Mouse (Mus musculus) stomach, embryonic 16.5 days (tissue): ENCODE results near the gene Slc27a5. TPM values are rescaled to one million over a fixed set of nuclear protein-coding genes. Genes with fewer than 3 reads are reported as not detected.
A peak's percentile ranks its signal among the peaks of the same experiment; 100 is the strongest.

Experiments used
- ATAC-seq: fragments of 200-750 bp; cut with Nextera tagmentation; 2 replicates; pipeline ENCODE4 v1.8.0; 2017; ENCODE audit warnings: moderate number of reproducible peaks, moderate TSS enrichment; ENCODE audit not compliant: insufficient read depth, low FRiP score
- H3K27ac ChIP-seq: fragments of 300-500 bp; sonication (generic); 2 replicates; pipeline ENCODE4 v1.5.1; 2014; ENCODE audit warnings: low read length
- H3K27me3 ChIP-seq: fragments of 300-500 bp; sonication (generic); 2 replicates; pipeline ENCODE4 v1.6.1; 2014; ENCODE audit warnings: low read length, control low read depth, mixed read lengths; ENCODE audit not compliant: control insufficient read depth, insufficient read depth
- H3K36me3 ChIP-seq: fragments of 300-500 bp; sonication (generic); 2 replicates; pipeline ENCODE4 v1.6.1; 2014; ENCODE audit warnings: low read length; ENCODE audit not compliant: control insufficient read depth, insufficient read depth
- H3K4me1 ChIP-seq: fragments of 300-500 bp; sonication (generic); 2 replicates; pipeline ENCODE4 v1.6.1; 2014; ENCODE audit warnings: low read length, control low read depth, mixed read lengths; ENCODE audit not compliant: control insufficient read depth, insufficient read depth
- H3K4me2 ChIP-seq: fragments of 300-500 bp; sonication (generic); 2 replicates; pipeline ENCODE4 v1.6.1; 2014; ENCODE audit warnings: low read depth, low read length, mixed read lengths
- H3K4me3 ChIP-seq: fragments of 300-500 bp; sonication (generic); replicated peaks from 2 replicates; pipeline ENCODE4 v1.5.1; 2014; ENCODE audit warnings: mild to moderate bottlenecking, low read length
- H3K9ac ChIP-seq: fragments of 300-500 bp; sonication (generic); 2 replicates; pipeline ENCODE4 v1.6.1; 2014; ENCODE audit warnings: low read length
- H3K9me3 ChIP-seq: fragments of 300-500 bp; sonication (generic); replicated peaks from 2 replicates; pipeline ENCODE4 v1.6.1; 2016; ENCODE audit warnings: low read length, control low read depth; ENCODE audit not compliant: control insufficient read depth
- WGBS: fragments of 180-500 bp; shearing (Covaris S2); extraction: QIAGEN DNeasy Blood & Tissue Kit; methylation state at CpG from one replicate; pipeline ENCODE4 v1.1.7; 2014; 5-methylcytosine and 5-hydroxymethylcytosine counted together
- polyA plus RNA-seq: library from polyadenylated mRNA; unstranded; fragments of >200 nt; fragmentation: Nextera tagmentation; extraction: Ambion mirVana; gene quantifications from 2 replicates; pipeline ENCODE4 v1.2.1, GENCODE M21; 2015

The Slc27a5 gene
- polyA plus RNA-seq, 1 experiment from 2014 or later: 1.4 TPM

DNA sequence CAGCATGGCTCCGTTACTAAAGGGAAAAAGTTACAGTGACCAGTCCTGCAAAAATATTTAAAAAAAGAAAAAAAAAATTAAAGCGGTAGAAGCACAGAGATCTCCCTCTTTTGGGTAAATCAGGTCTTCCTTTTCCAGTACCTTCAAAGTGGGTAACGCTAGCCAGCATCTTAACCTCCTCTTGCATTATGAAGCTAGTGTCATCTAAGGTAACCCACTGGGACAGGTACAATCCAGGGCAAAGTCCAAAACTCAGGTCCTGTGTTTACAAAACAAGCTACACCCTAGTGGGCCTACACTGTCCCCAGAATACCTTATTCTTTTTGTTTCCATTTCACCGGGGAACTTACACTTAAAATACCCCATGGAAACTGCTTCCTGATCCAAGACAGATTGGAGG lies 15.7 kb upstream of the Slc27a5 start:
- Histone ChIP-seq H3K27me3 (no peaks in the 10 kb centered on the region), H3K36me3 (no peaks in the 10 kb centered on the region), H3K27ac (no peak overlapping the region), H3K4me2 (no peak overlapping the region), H3K9me3 (no peaks in the 10 kb centered on the region), H3K4me3 (no peak overlapping the region), H3K9ac (no peak overlapping the region), H3K4me1 (peaks cover 10% of the 10 kb centered on the region)
- no peak for ATAC-seq
- 63% methylated on average over 4 of the region's 4 CpGs for WGBS

- Histone ChIP-seq H3K4me3 (peak within 1 kb of the TSS; percentile 71), H3K4me1 (peaks cover 11% of the 10 kb centered on the region), H3K9me3 (no peaks in the 10 kb centered on the region), H3K4me2 (peak within 1 kb of the TSS; percentile 81), H3K9ac (peak within 1 kb of the TSS; percentile 89), H3K27ac (peak within 1 kb of the TSS; percentile 95), H3K36me3 (0 out of 2 replicates have a peak, but pooled peaks cover 12% of the 10 kb centered on the region), H3K27me3 (no peaks in the 10 kb centered on the region)
- 13% methylated on average over 26 of the region's 26 CpGs for WGBS
- no peak for ATAC-seq
Observed at GRCm38 (mm10) chr7:13010005-13010908, 12.3 kb upstream of the Slc27a5 start, which contains the start of gene Zbtb45. TSS of gene Zbtb45 (minus strand) at chr7:13010034.

DNA sequence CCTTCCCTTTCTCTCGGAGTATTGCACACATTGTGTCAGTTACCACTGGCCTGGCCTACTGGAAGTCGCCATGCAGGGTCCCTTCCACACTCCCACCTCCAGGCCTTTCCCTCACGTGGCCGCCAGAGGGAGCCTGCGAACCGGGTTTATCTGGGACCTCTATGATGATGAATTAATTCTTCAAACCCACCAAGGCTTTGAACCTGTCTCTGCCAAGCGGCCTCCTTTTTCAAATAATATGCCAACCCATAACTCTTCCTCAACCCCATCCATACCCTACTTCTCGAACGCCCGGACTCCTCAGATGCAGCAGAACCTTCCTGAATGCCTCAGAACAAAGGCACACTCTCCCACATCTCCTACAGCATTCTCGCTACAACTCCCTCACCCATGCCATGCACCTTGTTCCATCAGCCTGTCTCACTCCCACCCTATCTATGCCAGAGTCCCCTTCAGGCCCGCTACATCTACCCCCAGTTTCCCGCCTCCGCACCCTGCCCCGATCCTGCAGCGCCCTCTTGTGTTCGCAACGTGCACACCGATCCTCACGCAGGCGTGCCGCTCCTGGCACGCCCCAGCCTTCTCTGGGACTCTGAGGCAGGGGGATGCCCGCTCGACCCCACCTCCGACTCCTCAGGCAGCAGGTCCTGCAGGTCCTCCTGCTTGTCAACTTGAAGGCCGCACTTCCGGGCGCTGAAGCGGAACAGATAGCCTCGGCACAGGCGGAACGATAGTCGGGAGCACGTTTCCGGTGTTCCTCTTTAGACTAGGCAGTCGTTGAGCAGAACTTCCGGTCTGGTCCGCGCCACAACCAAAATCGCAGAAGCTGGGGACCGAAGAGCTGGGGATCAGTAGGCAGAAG lies 11.4 kb upstream of the Slc27a5 start:
- Histone ChIP-seq H3K4me1 (peaks cover 11% of the 10 kb centered on the region), H3K27me3 (no peaks in the 10 kb centered on the region), H3K4me2 (peak overlapping the region; percentile 81), H3K9ac (peak overlapping the region; percentile 89), H3K4me3 (peak overlapping the region; percentile 71), H3K27ac (peak overlapping the region; percentile 95), H3K9me3 (no peaks in the 10 kb centered on the region), H3K36me3 (0 out of 2 replicates have a peak, but pooled peaks cover 12% of the 10 kb centered on the region)
- under 1% methylated on average over 42 of the region's 42 CpGs for WGBS
- peak; percentile 92 for ATAC-seq

DNA sequence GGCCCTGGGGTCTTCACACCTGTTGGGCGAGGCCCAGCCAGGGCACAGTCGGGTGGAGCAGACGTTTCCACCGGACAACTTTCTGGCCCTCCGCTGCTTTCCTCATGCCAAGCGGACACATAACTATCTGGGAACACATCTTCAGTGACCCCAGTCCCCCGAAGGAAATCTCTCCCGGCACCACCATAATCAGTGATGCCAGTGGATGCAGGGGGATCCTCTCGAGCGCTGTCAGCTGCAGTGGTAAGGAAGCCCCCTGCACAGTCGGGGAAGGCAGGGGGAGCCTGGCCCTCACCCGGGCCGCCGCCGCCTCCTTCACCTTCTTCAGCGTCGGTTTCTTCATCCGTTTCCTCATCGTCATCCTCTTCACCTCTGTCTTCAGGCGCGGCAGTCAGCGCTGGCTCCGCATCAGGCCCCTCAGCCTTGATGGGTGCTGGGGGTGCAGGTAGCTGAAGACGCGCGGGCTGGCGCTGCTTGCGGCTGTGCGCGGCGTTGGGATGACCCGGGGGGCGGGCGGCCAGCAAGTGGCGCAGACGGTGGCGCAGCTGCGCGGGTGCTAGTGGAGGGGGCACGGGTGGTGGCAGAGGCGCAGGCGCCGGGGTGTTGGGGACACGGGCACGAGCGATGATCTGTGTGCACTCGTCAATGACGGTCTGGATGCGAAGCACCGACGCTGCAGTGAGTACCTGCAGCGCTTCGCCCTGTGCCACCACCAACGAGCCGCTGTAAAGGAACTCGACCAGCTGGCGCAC lies 9.5 kb upstream of the Slc27a5 start:
- Histone ChIP-seq H3K27me3 (no peaks in the 10 kb centered on the region), H3K9ac (peak overlapping the region; percentile 46; the same call in 1 of the 2 replicates), H3K9me3 (no peaks in the 10 kb centered on the region), H3K27ac (no peak overlapping the region), H3K36me3 (0 out of 2 replicates have a peak, but pooled peaks cover 12% of the 10 kb centered on the region), H3K4me1 (peaks cover 11% of the 10 kb centered on the region), H3K4me2 (no peak overlapping the region), H3K4me3 (no peak overlapping the region)
- WGBS: 57% methylated on average over 57 of the region's 57 CpGs
- ATAC-seq: no peak

DNA sequence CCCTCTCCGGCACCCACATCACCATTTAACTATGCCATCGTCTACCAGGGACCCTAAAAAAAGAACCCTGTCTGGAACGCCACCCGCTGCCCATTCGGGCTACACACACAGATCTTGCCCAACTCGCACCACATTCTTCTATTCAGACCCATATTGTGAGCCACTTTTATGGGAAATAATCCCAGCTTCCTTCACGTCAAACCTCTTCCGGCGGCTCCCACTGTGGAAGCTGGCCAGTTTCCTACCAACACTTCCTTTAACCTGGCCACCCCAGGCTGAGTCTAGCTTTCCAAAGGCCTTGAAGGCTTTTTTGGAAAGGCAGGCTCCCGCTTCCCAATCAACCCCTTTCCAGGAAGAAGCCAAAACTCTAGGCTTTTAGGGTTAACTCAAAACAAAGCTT lies 8.5 kb upstream of the Slc27a5 start:
- 0 out of 2 replicates have a peak, but pooled peaks cover 12% of the 10 kb centered on the region for H3K36me3 ChIP-seq
- H3K9me3 ChIP-seq: no peaks in the 10 kb centered on the region
- H3K27ac ChIP-seq: no peak overlapping the region
- no peak for ATAC-seq
- no peak overlapping the region for H3K4me3 ChIP-seq
- no peak overlapping the region for H3K4me2 ChIP-seq
- WGBS: 90% methylated on average over 10 of the region's 10 CpGs
- no peaks in the 10 kb centered on the region for H3K27me3 ChIP-seq
- H3K9ac ChIP-seq: no peak overlapping the region
- peaks cover 11% of the 10 kb centered on the region for H3K4me1 ChIP-seq

DNA sequence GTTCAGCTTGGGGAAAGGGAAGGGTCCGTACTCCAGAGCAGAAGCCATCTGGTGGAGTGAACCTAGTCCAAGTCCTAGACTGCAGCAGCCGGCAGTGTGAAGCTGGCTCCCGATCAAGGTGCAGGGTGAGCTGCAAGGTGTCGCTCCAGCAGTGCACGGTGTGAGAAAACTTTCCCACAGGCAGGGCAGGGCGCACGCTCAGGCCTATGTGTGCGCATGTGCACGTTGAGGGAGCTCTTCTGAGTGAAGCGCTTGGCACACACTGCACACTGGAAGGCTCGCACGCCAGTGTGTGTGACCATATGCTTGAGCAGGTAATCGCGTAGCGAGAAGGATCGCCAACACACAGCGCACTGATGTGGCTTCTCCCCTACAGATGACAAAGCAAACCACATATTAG lies 8.0 kb upstream of the Slc27a5 start:
- no peak for ATAC-seq
- H3K4me1 ChIP-seq: peaks cover 11% of the 10 kb centered on the region
- no peak overlapping the region for H3K27ac ChIP-seq
- H3K4me2 ChIP-seq: no peak overlapping the region
- H3K9ac ChIP-seq: no peak overlapping the region
- H3K9me3 ChIP-seq: no peaks in the 10 kb centered on the region
- H3K27me3 ChIP-seq: no peaks in the 10 kb centered on the region
- 86% methylated on average over 17 of the region's 17 CpGs for WGBS
- H3K4me3 ChIP-seq: no peak overlapping the region
- H3K36me3 ChIP-seq: 0 out of 2 replicates have a peak, but pooled peaks cover 12% of the 10 kb centered on the region

GRCm38 (mm10) chr7:13003380-13003779 lies 5.4 kb upstream of the Slc27a5 start:
- Histone ChIP-seq H3K9me3 (no peaks in the 10 kb centered on the region), H3K4me1 (no peaks in the 10 kb centered on the region), H3K27me3 (no peaks in the 10 kb centered on the region), H3K27ac (no peak overlapping the region), H3K9ac (no peak overlapping the region), H3K36me3 (0 out of 2 replicates have a peak, but pooled peaks cover 12% of the 10 kb centered on the region), H3K4me3 (no peak overlapping the region), H3K4me2 (no peak overlapping the region)
- no peak for ATAC-seq
- WGBS: 75% methylated on average over 5 of the region's 5 CpGs

DNA sequence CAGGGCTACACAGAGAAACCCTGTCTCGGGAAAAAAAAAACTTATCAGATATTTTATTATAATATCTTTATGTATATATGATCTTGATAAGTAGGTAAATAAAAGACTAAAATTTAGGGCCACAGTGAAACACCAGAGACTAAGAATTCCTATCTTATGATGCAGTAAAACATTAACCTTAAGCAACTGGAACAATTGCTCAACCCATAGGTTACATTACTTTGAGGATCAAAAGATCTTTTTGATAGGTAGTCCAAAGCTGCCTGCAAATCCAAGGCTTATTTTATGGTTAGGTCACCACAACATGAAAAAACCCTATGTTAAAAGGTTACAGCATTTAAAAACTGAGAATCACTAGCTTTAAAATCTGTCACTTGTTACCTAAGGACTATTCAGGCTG lies 3.6 kb upstream of the Slc27a5 start:
- H3K4me3 ChIP-seq: no peak overlapping the region
- 0 out of 2 replicates have a peak, but pooled peaks cover under 1% of the 10 kb centered on the region for H3K36me3 ChIP-seq
- ATAC-seq: no peak
- H3K27me3 ChIP-seq: no peaks in the 10 kb centered on the region
- no peak overlapping the region for H3K4me2 ChIP-seq
- 53% methylated on average over 1 of the region's 1 CpGs for WGBS
- no peak overlapping the region for H3K27ac ChIP-seq
- no peaks in the 10 kb centered on the region for H3K4me1 ChIP-seq
- no peaks in the 10 kb centered on the region for H3K9me3 ChIP-seq
- no peak overlapping the region for H3K9ac ChIP-seq
